ENCODE assay signal across 13 mouse cellular contexts in the genomic region with DNA sequence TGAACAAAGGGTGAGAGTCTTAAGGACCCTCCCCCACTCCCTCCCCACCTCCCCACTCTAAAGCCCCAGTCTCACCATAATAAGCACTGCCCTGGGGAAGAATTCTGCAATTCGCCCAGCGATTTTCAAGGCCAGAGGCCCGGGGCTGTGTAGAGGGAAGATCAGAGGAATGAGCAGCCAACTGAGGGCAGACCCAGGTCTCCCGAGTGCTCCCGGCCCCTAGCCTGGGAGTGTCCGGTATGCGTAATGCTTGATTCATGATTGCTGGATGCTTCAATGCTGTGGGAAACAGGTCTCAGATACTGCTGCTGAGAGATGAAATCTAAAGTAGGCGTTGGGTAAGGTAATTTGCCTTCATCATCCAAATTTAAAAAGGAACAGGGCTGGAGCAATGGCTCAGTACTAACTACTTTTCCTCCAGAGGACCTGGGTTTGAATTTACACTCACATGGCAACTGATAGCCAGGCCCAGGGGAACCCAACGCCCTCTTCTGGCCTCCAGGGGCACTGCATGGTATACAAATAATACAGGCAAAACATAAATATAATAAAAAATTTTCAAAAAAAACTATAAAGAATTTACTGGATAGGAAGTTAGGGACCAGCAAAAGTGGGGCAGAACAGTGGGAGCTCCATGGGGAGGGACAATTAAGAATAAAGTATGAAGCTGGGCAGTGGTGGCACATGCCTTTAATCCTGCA. TPM values are rescaled to one million over a fixed set of nuclear protein-coding genes. Genes with fewer than 3 reads are reported as not detected.
A peak's percentile ranks its signal among the peaks of the same experiment; 100 is the strongest.
DNase-seq lines count a peak whose midpoint lies in the region; ATAC-seq and TF ChIP-seq lines count a peak whose summit lies in the region.
"Had no signal": no experiment of that assay in that cellular context is flagged by ENCODE, and none has a peak within 500 bp of the region (broad histone marks: within the 10 kb centered on the region; RNA-seq: fewer than 3 reads in every experiment).

No protein-coding gene starts in this region.

- peaks cover 80% of the 10 kb centered on the region for H3K4me1 ChIP-seq in G1E (ENCODE audit: insufficient read depth, low read depth, low read length)
- H3K4me1 ChIP-seq in liver, embryonic 13.5 days (replicated peaks): peaks cover 73% of the 10 kb centered on the region
- peaks cover 32% of the 10 kb centered on the region for H3K4me1 ChIP-seq in embryonic facial prominence, embryonic 10.5 days

- H3K9me3 ChIP-seq in G1E (replicated peaks): no peaks in the 10 kb centered on the region
- H3K9me3 ChIP-seq in liver, embryonic 13.5 days (replicated peaks): no peaks in the 10 kb centered on the region
- H3K9me3 ChIP-seq in embryonic facial prominence, embryonic 10.5 days: no peaks in the 10 kb centered on the region
- H3K9me3 ChIP-seq: midbrain, embryonic 13.5 days had no signal

- no peaks in the 10 kb centered on the region for H3K27me3 ChIP-seq in G1E (ENCODE audit: insufficient read depth, low read length)
- no peaks in the 10 kb centered on the region for H3K27me3 ChIP-seq in liver, embryonic 13.5 days
- peaks cover 15% of the 10 kb centered on the region for H3K27me3 ChIP-seq in embryonic facial prominence, embryonic 10.5 days (replicated peaks; ENCODE audit: low read depth, poor library complexity, severe bottlenecking)
- H3K27me3 ChIP-seq: midbrain, embryonic 13.5 days had no signal

- DNase-seq in CD4-positive, CD25-positive, alpha-beta regulatory T cell, adult 2 months (ENCODE audit: low read depth, low spot score): peak; percentile 58
- DNase-seq in layer of hippocampus, adult 2 months (ENCODE audit: low spot score in 2 of 2): no peak
- no peak for DNase-seq in layer of hippocampus, adult 9-10 months (ENCODE audit: low spot score)
- DNase-seq in G1E (ENCODE audit: low spot score) (no peak), MN1 (ENCODE audit: low spot score) (no peak)
- DNase-seq in liver, embryonic 13.5 days: no peak
- DNase-seq in embryonic facial prominence, embryonic 10.5 days (ENCODE audit: low spot score): no peak
- DNase-seq: cerebellum, postnatal 14 days; kidney, adult 9 months; thymus, postnatal 14 days had no signal

- no peak overlapping the region for H3K9ac ChIP-seq in liver, embryonic 13.5 days
- H3K9ac ChIP-seq: midbrain, embryonic 13.5 days had no signal

- H3K36me3 ChIP-seq in G1E (replicated peaks): peaks cover 43% of the 10 kb centered on the region
- H3K36me3 ChIP-seq in liver, embryonic 13.5 days: peaks cover 35% of the 10 kb centered on the region
- peaks cover 28% of the 10 kb centered on the region for H3K36me3 ChIP-seq in embryonic facial prominence, embryonic 10.5 days (replicated peaks)

- 73% methylated on average over 9 of the region's 9 CpGs for WGBS in liver, embryonic 13.5 days (ENCODE audit: insufficient replicate concordance)
- WGBS in embryonic facial prominence, embryonic 10.5 days: 79% methylated on average over 9 of the region's 9 CpGs

- H3K27ac ChIP-seq in layer of hippocampus, adult 2 months: no peak overlapping the region
- H3K27ac ChIP-seq in liver, embryonic 13.5 days: peak overlapping the region; percentile 20; the same call in 1 of the 2 replicates
- H3K27ac ChIP-seq in embryonic facial prominence, embryonic 10.5 days (replicated peaks): no peak overlapping the region
- H3K27ac ChIP-seq: midbrain, embryonic 13.5 days had no signal

- ATAC-seq in CD4-positive, CD25-positive, alpha-beta regulatory T cell, adult 4 months: no peak
- ATAC-seq in G1E (ENCODE audit: extremely low read depth, insufficient number of reproducible peaks, low FRiP score, poor library complexity, severe bottlenecking): no peak
- no peak for ATAC-seq in liver, embryonic 13.5 days (ENCODE audit: low read depth)
- ATAC-seq: midbrain, embryonic 13.5 days had no signal

- TF ChIP-seq CTCF in layer of hippocampus, adult 2 months (conservative IDR thresholded peaks at IDR 0.05): peak; percentile 76
- TF ChIP-seq CTCF in G1E (IDR thresholded peaks at IDR 0.05; ENCODE audit: low read depth, low read length): peak; percentile 13; the same call in 1 of the 2 replicates

- no peak overlapping the region for H3K4me2 ChIP-seq in liver, embryonic 13.5 days
- H3K4me2 ChIP-seq: midbrain, embryonic 13.5 days had no signal

- H3K4me3 ChIP-seq in layer of hippocampus, adult 2 months: no peak overlapping the region
- no peak overlapping the region for H3K4me3 ChIP-seq in G1E (ENCODE audit: low read depth, low read length)
- no peak overlapping the region for H3K4me3 ChIP-seq in liver, embryonic 13.5 days (replicated peaks)
- no peak overlapping the region for H3K4me3 ChIP-seq in embryonic facial prominence, embryonic 10.5 days
- H3K4me3 ChIP-seq: midbrain, embryonic 13.5 days had no signal

RNA-seq across cellular contexts. Expression of gene Emc9, which starts 3.0 kb away (rescaled TPM):
- 10 to 100 TPM; 20.9 to 22.9 TPM for polyA plus RNA-seq in CD4-positive, CD25-positive, alpha-beta regulatory T cell, adult 4 months (2017; shearing (Covaris generic))
- total RNA-seq in layer of hippocampus, adult 2 months (2021): 10 to 100 TPM; 43.5 to 49.7 TPM
- total RNA-seq in G1E (2014; fragmentation: Nextera tagmentation) (16.7 and 20.0 TPM in 2 replicates), G1E (2017) (17.9 and 23.6 TPM in 2 replicates)
- polyA plus RNA-seq in G1E (2012): 19.5 and 20.2 TPM in 2 replicates
- polyA plus RNA-seq in liver, embryonic 13.5 days (2015; fragmentation: Nextera tagmentation; extraction: Ambion mirVana): 31.9 and 35.8 TPM in 2 replicates
- 6.0 and 6.6 TPM in 2 replicates for polyA plus RNA-seq in embryonic facial prominence, embryonic 10.5 days (2016; fragmentation: Nextera tagmentation; extraction: Ambion mirVana)

RNA-seq across cellular contexts. Expression of gene Psme1, which starts 4.2 kb away (rescaled TPM):
- polyA plus RNA-seq in CD4-positive, CD25-positive, alpha-beta regulatory T cell, adult 4 months (2017; shearing (Covaris generic)): 100 to 1,000 TPM; 664 to 711 TPM
- total RNA-seq in layer of hippocampus, adult 2 months (2021): 10 to 100 TPM; 55.5 to 61.2 TPM
- total RNA-seq in G1E (2014; fragmentation: Nextera tagmentation) (598 and 793 TPM in 2 replicates), G1E (2017) (212 and 228 TPM in 2 replicates)
- 141 and 155 TPM in 2 replicates for polyA plus RNA-seq in G1E (2012)
- polyA plus RNA-seq in liver, embryonic 13.5 days (2015; fragmentation: Nextera tagmentation; extraction: Ambion mirVana): 103 and 111 TPM in 2 replicates
- polyA plus RNA-seq in embryonic facial prominence, embryonic 10.5 days (2016; fragmentation: Nextera tagmentation; extraction: Ambion mirVana): 105 and 108 TPM in 2 replicates

RNA-seq across cellular contexts. Expression of gene Fitm1, which starts 6.7 kb away (rescaled TPM):
- polyA plus RNA-seq in CD4-positive, CD25-positive, alpha-beta regulatory T cell, adult 4 months (2017; shearing (Covaris generic)): not detected
- not detected for total RNA-seq in layer of hippocampus, adult 2 months (2021)
- total RNA-seq in G1E (2014; fragmentation: Nextera tagmentation): not detected in 2 replicates
- total RNA-seq in G1E (2017): not detected in 2 replicates
- not detected in 2 replicates for polyA plus RNA-seq in G1E (2012)
- polyA plus RNA-seq in liver, embryonic 13.5 days (2015; fragmentation: Nextera tagmentation; extraction: Ambion mirVana): 0.51 and 0.53 TPM in 2 replicates
- polyA plus RNA-seq in embryonic facial prominence, embryonic 10.5 days (2016; fragmentation: Nextera tagmentation; extraction: Ambion mirVana): 0.62 and 1.1 TPM in 2 replicates
- total RNA-seq: neutrophil, adult 5-6 weeks had no signal
- polyA plus RNA-seq: midbrain, embryonic 13.5 days had no signal

RNA-seq across cellular contexts. Expression of gene Psme2, which starts 8.8 kb away (rescaled TPM):
- polyA plus RNA-seq in CD4-positive, CD25-positive, alpha-beta regulatory T cell, adult 4 months (2017; shearing (Covaris generic)): 100 to 1,000 TPM; 853 to 877 TPM
- 10 to 100 TPM; 45.2 to 60.4 TPM for total RNA-seq in layer of hippocampus, adult 2 months (2021)
- total RNA-seq in G1E (2014; fragmentation: Nextera tagmentation): 59.4 and 109 TPM in 2 replicates
- 163 and 165 TPM in 2 replicates for total RNA-seq in G1E (2017)
- polyA plus RNA-seq in G1E (2012): 33.4 and 50.8 TPM in 2 replicates
- 202 and 224 TPM in 2 replicates for polyA plus RNA-seq in liver, embryonic 13.5 days (2015; fragmentation: Nextera tagmentation; extraction: Ambion mirVana)
- polyA plus RNA-seq in embryonic facial prominence, embryonic 10.5 days (2016; fragmentation: Nextera tagmentation; extraction: Ambion mirVana): 173 and 186 TPM in 2 replicates

RNA-seq across cellular contexts. Expression of gene Rnf31, which starts 9.4 kb away (rescaled TPM):
- 10 to 100 TPM; 35.5 to 47.2 TPM for polyA plus RNA-seq in CD4-positive, CD25-positive, alpha-beta regulatory T cell, adult 4 months (2017; shearing (Covaris generic))
- total RNA-seq in layer of hippocampus, adult 2 months (2021): 10 to 100 TPM; 46.3 to 47.0 TPM
- total RNA-seq in G1E (2014; fragmentation: Nextera tagmentation): 23.7 and 43.9 TPM in 2 replicates
- 11.8 and 12.6 TPM in 2 replicates for total RNA-seq in G1E (2017)
- 34.2 and 35.1 TPM in 2 replicates for polyA plus RNA-seq in G1E (2012)
- polyA plus RNA-seq in liver, embryonic 13.5 days (2015; fragmentation: Nextera tagmentation; extraction: Ambion mirVana): 9.0 and 12.6 TPM in 2 replicates
- polyA plus RNA-seq in embryonic facial prominence, embryonic 10.5 days (2016; fragmentation: Nextera tagmentation; extraction: Ambion mirVana): 18.6 and 21.4 TPM in 2 replicates
